Mouse (Mus musculus): ENCODE measurements around the gene Pdzd2.

GRCm38 (mm10) chr15:12586154-12586553 is 153.6 kb downstream of the Pdzd2 start:
- TF ChIP-seq POLR2A (IDR thresholded peaks at IDR 0.05; ENCODE audit: low read depth, low read length) (no peak), CTCF (IDR thresholded peaks at IDR 0.05; ENCODE audit: extremely low read depth, insufficient read length, insufficient replicate concordance, low read depth, low read length) (peak; percentile 64; the same call in 1 of the 2 replicates)
